Mouse (Mus musculus): ENCODE measurements around the gene Pofut1. TPM values are rescaled to one million over a fixed set of nuclear protein-coding genes. Genes with fewer than 3 reads are reported as not detected.
A peak's percentile ranks its signal among the peaks of the same experiment; 100 is the strongest.
"Not testable (repeated sequence)": the region's sequence is repeated elsewhere in the genome, so short reads cannot be mapped to it uniquely, and the experiment has no call there.

Gene Pofut1
- total RNA-seq, 4 experiments from 2014 or later = 20.7 to 22.4 (median 21.6) TPM

DNA sequence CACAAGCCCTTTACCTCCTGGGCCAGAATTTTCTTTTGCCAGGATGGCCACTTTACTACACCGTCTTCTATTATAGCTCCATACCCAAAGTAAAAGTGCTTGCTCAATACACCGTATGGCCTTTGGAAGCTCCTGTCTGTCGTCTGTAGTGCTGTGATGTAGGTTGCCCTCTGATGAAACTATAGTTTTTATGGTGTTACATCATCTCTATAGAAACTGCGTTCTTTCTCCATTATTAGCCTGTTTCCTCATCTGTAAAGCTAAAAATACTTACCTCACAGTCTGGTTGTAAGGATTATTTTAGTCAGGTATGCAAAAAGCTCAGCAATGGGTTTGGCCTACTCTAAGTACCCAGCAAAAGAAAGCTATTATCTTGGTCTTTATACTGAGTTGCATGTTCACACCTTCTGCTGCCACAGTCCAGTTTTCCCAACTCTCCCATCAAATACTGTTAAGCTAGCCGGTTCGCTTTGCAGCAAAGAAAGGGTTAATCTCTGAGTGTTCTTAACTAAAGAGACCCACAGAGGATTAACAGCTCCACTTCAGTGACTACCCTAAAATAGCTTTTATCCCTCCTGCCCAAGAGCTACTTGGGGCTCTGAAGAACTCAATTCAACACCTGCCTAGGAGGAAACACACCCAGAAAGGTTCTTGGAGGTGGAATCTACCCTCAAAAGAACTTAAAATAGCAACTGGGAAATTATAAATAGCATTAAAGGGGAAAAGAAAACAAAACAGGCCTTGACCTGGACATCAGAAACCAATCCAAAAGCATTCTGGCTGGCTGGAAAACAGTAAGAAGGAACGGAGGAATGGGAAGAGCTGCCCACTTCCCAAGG lies 2.1 kb upstream of the Pofut1 start:
- no peak for DNase-seq (ENCODE audit: low spot score in 2 of 2)

DNA sequence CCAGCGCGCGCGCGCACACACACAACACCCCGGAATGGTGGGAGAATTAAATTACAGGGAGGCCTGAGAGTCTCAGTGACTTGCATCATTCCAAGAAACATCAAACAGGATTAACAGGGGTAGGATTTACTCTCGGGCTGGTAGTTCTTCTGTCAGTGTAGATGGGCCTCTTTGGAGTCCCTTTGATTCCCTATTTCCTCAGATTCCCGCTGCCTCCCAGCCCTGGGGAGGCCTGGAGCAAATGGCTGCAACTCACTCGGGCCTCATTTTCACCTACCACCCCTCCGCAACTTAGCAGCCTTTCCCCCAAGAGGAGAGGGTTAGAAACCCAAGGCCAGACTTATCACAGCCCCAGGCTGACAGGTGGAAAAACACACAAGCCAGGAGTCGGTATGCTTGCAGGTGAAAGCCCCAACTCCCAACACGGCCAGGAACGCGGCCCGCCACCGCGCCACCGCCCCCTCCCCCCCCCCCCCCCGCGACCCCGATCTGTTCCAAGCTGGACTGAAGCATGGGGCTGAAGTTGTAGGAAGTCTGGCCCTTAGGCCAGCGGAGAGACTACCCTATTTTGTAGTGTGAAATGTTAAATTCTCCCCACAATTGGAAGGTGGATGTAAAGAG lies 1.4 kb upstream of the Pofut1 start:
- no peak for DNase-seq (ENCODE audit: low spot score in 2 of 2)

DNA sequence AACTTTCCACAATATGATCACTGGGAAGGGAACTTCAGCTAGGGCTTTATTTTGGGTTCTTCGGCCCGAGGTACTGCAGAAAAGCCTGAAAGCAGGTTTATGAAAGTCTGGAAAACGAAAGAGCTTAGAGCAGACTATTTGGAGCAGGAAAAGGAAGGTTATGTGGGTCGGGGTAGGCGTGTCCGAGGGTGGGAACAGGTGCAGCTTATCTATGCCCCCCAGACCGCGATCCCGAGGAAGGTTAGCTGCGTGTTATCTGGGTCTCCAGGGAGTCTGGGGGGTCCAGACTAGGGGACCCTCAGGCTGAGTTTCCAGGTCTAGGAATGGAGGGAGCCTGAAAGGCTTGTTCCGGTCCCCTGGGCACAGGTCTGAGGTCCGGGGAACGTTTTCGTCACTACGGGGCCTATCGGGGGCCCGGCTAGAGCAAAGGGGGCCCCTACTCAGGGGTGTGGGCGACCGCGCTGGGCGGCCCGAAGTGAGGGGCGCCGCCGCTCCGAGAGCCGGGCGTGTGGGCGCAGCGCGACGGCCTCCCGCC lies 565 bp upstream of the Pofut1 start:
- DNase-seq (ENCODE audit: low spot score in 2 of 2) = peak in 1 of 2 experiments; percentile 8

DNA sequence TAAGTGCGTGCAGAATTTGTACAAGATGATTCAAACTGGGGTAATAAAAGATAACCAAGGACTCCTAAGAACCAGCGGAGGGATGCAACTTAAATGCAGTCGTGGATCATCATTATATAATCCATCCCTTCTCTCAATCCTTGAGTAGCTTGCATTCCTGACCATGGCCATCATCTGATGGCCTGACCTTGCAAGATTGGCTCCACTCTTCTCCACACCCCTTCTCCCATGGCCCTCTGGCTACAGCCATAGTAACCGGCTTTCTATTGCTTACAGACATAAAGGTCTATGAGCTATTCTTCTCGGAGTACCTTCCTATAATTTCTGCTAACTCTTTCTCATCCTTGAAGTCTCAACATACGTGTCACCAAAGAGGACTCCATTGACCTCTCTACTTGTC lies 823 bp downstream of the Pofut1 start:
- DNase-seq (ENCODE audit: low spot score in 2 of 2) = no peak

DNA sequence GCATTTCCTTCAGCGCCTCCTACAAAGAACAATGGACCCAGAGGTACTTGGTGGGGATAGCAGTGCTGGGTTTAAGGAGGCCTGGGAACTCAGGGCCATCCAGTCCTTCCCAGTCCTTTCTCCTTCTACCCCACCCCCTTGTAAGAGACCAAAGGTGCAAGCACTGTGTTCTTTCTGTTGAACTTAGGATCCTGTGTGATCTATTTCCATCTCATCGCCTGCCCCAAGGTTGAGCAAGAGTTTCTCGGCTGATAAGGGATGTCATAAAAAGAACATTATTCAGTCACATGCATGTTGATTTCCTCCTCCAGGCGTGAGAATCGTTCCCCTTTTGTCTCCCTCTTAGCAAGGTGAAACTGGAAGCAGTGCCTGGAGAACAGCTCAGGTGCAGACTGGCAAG lies 8.4 kb downstream of the Pofut1 start:
- no peak for DNase-seq (ENCODE audit: low spot score in 2 of 2)

DNA sequence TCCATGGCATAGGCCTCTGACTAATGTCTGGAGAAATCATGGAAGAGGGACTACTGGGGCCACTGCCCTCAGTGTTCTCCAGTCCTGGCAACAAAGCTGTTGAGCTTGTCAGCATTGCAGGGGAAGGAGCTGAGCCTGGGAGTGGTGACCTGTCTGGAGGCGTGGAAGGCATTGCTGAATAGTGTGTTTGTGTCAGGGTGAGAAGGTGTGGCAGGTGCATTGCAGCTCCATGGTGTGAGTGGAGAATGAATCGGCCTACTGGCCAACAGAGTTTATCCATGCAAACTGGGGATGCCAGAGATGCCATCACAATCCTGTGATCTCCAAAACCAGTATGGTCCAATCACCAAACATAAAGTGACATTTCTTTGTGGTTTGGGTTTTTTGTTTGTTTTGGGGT lies 15.3 kb downstream of the Pofut1 start:
- DNase-seq (ENCODE audit: low spot score in 2 of 2) = no peak

DNA sequence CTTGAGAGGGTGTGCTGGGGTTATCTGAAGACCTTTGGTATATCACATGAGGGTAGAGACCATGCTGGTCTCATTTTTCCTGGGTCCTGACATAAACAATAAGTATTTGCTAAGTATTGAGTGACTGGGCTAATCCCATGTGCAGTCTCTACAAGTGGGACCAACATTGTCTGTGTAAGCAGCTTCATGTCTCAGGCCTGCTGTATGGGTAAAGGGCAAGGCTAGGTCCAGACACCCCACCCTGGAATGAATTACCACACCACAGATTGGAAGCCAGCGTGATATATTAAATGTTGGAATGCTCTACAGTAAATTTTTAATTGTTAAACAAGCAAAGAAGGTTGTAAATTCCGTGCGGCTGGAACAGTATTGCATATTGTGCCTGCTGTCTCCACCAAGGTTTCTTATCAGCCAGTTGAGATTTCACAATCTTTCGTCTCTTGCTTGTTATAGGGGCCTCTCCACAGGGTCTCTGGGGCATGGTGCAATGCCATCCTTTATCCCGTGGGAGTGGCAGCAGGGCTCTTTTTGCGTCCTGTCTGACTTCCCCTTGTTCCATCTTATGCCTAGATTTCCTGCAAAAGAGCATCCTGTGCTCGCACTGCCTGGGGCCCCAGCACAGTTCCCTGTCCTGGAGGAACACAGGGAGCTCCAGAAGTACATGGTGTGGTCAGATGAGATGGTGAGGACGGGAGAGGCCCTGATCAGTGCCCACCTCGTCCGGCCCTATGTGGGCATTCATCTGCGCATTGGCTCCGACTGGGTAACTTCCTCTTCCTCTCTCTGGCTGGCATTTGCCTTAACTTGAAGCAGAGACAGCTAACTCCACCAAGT lies 17.9 kb downstream of the Pofut1 start:
- DNase-seq (ENCODE audit: low spot score in 2 of 2) = no peak

DNA sequence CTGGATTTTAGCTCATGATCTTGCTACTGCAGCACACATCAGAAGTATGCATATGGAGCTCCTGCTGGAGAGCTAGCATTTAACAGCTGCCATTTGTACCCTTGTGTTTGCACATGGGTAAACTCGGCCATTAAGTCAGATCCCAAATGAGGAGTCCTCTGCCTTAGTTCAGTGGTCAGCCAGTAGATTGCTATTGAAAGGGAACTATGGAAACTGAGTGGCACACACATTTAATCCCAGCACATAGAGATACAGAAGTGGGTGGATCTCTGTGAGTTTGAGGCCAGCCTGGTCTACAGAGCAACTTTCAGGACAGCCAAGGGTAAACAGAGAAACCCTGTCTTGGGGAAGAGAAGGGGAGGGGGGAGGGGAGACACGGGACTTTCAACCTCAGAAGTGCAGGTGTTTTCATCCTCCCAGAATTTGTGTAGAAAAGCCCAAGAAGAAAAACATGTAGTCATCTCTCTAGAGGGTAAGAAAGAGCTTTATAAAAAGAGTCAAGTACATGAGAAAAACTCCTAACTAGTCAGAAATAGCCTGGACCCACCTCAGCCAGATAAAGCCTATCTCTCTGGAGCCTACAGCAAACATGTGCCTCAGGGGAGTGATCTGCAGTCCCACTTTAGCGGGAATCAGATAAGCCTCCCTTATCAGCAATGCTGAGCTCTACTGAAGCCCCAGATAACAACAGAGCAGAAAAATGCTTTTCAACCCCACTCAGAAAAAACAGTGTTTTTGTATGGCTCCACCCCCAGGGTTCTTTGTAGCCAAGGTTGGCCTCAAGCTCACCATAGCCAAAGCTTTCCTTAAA lies 18.7 kb downstream of the Pofut1 start:
- DNase-seq (ENCODE audit: low spot score in 2 of 2) = no peak

DNA sequence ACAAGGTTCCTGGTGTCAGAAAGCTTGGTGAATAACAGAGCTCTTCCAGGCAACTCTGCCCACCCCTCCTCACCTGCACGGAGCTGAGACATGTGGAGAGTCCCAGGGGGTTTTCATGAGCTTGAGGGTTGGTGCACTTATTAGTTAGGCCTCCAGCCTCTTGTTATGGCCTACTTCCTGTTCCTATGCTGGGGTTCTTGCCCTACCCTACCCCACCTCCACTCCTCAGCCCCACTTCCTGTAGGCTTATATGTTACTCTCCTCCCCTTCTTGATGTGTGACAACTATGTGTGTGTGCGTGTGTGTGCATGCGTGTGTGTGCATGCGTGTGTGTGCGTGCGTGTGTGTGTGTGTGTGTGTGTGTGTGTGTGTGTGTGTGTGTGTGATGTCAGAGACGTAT lies 21.7 kb downstream of the Pofut1 start:
- DNase-seq (ENCODE audit: low spot score in 2 of 2) = no peak

DNA sequence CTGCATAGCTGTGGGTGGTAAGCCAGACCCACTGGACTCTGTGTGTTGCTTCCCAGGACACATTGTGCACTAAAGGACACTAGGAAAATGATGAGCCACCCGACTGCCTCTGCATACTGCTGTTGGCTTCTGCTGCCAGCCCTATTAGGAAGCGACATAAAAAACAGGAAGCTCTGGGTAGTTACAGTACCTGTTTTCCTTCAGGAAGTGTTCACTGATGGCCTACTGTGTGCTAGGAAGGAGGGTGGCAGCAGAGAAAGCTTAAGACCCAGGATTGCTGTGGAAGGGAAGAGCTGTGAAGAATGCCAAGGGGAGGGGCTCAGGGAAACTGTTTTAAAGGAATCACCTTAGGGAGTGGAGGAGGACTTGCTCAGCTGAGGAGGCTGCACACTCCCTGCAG lies 26.0 kb downstream of the Pofut1 start:
- no peak for DNase-seq (ENCODE audit: low spot score in 2 of 2)

DNA sequence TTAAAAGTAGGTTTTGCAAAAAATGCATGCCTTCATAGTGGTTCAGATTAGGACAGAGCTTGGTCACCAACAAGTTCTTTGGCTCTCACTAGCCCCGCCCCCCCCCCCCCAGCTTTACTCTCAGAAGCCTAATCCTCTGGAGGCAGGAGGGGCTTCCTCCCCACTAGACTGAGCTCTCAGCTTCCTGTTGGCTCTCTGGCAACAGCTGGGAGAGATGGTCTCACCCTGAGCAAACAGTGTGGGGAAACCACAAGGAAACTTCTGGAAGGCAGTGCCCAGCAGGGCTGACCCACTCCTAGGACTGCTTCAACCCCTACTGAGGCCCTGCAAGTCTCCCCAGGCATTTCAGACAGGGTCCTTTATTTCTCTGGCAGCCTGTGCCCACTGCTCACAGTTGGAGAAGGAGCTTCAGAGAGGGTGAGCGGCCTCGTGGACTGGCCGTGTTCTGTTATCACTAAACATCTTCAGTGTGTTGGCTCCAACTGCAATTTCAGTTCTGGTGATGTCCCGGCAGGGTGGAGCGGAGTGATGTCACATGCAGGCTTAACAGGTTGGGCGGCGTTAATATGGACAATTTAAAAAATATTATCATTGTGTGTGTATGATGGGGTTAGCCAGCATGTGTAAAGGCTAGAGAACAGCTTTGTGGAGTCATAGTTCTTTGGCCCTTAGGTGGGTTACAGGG lies 29.0 kb downstream of the Pofut1 start:
- not testable (repeated sequence) for DNase-seq (ENCODE audit: low spot score in 2 of 2)

DNA sequence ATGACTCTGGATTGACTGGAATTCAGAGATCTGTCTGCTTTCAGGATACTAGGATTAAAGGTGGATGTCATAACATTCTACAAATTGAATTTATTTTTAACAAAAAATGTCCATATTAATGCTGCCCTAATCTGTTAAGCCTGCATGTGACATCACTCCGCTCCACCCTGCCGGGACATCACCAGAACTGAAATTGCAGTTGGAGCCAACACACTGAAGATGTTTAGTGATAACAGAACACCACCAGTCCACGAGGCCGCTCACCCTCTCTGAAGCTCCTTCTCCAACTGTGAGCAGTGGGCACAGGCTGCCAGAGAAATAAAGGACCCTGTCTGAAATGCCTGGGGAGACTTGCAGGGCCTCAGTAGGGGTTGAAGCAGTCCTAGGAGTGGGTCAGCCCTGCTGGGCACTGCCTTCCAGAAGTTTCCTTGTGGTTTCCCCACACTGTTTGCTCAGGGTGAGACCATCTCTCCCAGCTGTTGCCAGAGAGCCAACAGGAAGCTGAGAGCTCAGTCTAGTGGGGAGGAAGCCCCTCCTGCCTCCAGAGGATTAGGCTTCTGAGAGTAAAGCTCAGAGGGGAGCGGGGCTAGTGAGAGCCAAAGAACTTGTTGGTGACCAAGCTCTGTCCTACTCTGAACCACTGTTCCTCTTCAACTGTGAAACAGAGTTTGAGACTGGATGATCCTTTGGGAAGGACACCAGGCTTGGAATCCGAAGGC lies 33.0 kb downstream of the Pofut1 start:
- DNase-seq (ENCODE audit: low spot score in 2 of 2) = not testable (repeated sequence)

DNA sequence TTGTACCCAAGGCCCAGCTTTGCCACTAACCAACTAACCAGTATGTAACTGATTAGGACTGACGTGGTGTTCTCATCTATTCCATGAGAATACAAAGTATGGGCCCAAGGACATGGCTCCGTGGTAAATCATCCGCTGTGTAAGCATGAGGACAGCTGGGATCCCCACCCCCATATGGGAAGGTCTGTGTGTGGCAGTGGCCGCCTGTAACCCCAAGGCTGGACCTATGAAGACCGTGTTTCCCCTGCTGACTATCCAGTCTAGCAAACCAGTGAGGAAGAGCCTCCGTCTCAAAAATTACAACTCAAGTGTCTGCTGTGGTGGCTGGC lies 33.5 kb downstream of the Pofut1 start:
- no peak for DNase-seq (ENCODE audit: low spot score in 2 of 2)

DNA sequence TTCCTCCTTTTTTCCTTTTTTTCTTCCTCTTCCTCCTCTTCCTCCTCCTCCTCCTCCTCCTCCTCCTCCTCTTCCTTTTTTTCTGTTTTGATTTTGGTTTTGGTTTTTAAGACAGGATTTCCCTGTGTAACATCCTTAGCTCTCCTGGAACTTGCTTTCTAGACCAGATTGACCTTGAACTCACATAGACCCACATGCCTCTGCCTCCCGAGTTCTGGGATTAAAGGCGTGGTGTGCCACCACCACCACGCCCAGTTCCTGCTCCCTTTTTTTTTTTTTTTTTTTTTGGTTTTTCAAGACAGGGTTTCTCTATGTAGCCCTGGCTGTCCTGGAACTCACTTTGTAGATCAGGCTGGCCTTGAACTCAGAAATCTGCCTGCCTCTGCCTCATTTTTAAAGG lies 34.2 kb downstream of the Pofut1 start:
- not testable (repeated sequence) for DNase-seq (ENCODE audit: low spot score in 2 of 2)

DNA sequence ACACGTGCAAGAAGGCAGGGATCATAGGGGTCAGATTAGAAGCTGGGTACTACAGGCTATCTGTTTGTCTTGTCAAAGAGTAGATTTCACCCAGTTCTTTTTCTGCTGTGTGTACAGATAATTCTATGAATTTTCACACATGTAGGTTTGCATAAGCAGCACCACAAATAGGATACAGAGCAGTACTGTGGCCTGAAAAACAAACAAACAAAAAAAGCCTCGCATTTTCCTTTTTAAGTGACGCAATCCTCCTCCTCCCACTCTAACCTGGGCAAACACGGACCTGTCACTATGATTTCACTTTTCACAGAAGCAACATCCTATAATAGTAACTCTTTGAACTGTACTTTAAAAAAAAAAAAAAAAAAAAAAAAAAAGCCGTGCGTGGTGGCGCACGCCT lies 35.1 kb downstream of the Pofut1 start:
- DNase-seq (ENCODE audit: low spot score in 2 of 2) = no peak

DNA sequence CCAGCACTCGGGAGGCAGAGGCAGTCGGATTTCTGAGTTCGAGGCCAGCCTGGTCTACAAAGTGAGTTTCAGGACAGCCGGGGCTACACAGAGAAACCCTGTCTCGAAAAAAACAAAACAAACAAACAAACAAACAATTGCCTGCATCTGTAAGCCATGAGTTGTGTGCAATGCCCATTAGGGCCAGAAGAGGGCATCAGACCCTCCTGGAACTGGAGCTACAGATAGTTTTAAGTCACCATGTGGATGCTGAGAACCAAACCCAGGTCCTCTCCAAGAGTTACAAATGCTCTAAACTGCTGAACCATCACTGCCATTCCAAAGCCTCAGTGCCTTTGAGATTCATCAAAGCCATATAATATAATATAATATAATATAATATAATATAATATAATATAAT lies 35.5 kb downstream of the Pofut1 start:
- DNase-seq (ENCODE audit: low spot score in 2 of 2) = not testable (repeated sequence)

DNA sequence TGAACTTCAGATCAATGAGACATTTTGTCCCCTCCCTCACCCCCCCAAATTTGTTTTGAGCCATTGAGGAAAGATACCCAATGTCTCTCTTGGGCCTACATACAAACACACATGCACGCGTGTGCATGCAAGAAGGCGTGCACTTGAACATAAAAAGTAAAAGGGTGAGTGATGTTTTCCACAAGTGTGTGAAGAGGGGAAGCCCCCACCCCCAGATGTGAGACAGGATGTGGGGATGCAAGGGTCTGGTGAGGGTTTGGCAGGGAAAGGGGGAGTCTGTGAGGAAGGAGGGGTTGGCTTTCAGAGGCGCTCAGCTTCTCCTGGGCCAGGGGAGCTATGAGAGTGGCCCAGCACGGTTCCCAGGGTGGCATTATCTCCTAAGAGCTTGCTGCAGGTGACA lies 37.0 kb downstream of the Pofut1 start:
- no peak for DNase-seq (ENCODE audit: low spot score in 2 of 2)

DNA sequence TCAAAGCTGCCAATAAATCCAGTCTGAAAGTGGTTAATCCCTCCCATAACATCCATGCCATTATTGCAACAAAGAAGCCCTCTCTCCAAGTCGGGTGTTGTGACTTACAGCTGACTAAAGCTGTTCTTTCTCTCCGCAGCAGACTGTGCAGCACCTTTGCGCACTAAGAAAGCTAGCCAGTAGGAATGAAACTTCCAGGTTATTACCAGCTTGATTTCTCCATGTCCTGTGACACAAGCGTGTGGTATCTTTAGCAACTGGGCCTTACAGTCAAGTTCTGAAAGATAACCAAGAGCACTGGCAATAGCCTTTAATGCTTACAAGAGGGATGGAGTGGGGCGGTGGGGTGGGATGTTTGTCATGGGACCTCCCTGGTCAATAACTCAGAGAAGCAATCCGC lies 42.6 kb downstream of the Pofut1 start:
- no peak for DNase-seq (ENCODE audit: low spot score in 2 of 2)

DNA sequence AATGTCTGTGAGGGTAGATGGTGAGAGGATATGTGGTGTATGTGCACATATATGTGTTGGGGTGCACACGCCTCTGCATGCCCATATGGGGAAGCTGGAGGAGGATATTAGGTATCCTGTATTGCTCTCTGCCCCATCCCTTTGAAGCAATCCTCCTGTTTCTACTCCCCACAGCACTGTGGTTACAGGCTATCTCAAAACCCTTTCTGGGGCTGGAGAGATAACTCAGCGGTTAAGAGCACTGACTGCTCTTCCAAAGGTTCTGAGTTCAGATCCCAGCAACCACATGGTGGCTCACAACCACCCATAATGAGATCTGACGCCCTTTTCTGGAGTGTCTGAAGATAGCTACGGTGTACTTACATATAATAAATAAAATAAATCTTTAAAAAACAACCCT lies 45.2 kb downstream of the Pofut1 start:
- no peak for DNase-seq (ENCODE audit: low spot score in 2 of 2)

DNA sequence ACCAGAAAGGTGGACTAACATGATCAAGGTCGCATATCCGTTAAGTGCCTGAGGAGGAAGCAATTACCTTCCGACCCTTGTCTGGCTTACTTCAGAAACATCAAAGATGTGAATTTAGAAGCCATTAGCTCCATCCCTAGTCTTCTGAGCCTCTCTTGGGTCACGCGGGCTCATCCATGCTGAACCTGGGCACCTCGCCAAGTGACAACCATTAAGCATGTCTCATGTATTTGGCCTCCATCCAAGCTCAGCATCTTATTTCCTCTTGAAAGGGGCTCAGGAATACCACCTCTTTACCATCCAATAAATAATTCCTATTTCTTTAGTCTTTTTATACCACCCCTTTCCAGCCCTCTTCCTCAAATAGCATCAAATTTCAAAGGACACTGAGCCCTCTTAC lies 46.5 kb downstream of the Pofut1 start:
- no peak for DNase-seq (ENCODE audit: low spot score in 2 of 2)
